15 mouse cellular contexts compared by ENCODE assay signal in the genomic region with DNA sequence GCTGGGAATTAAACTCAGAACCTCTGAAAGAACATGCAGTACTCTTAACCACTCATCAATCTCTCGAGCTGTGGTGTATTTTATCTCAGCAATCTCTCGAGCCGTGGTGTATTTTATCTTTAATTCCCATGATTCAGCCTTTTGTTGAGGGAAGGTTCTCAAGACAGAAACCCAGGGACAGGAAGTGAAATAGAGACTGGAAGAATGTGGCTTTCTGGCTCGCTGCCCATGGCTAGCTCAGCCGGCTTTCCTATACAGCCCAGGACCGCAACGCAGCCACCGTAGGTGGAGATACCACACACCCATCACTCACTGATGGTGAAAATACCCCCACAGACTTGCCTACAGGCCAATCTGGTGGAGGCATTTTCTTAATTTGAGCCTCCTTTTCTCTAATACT. TPM values are rescaled to one million over a fixed set of nuclear protein-coding genes. Genes with fewer than 3 reads are reported as not detected.
A peak's percentile ranks its signal among the peaks of the same experiment; 100 is the strongest.
DNase-seq lines count a peak whose midpoint lies in the region; ATAC-seq and TF ChIP-seq lines count a peak whose summit lies in the region.
"Had no signal": no experiment of that assay in that cellular context is flagged by ENCODE, and none has a peak within 500 bp of the region (broad histone marks: within the 10 kb centered on the region; RNA-seq: fewer than 3 reads in every experiment).

No protein-coding gene starts in this region.

- no peak overlapping the region for H3K9ac ChIP-seq in kidney, embryonic 16.5 days (replicated peaks; ENCODE audit: low read length)
- no peak overlapping the region for H3K9ac ChIP-seq in hindbrain, embryonic 13.5 days
- H3K9ac ChIP-seq: midbrain, embryonic 13.5 days had no signal

- H3K4me1 ChIP-seq in kidney, adult 2 months (ENCODE audit: control insufficient read depth, insufficient read depth, low read length): no peaks in the 10 kb centered on the region
- peaks cover 7% of the 10 kb centered on the region; the same call in 1 of the 2 replicates for H3K4me1 ChIP-seq in kidney, embryonic 16.5 days (ENCODE audit: insufficient read depth, low read length)
- no peaks in the 10 kb centered on the region for H3K4me1 ChIP-seq in embryonic fibroblast, embryonic 13.5 days (ENCODE audit: control insufficient read depth, insufficient read depth, low read length)
- peaks cover 7% of the 10 kb centered on the region for H3K4me1 ChIP-seq in hindbrain, embryonic 13.5 days (replicated peaks)

- no peak overlapping the region for H3K27ac ChIP-seq in kidney, adult 2 months (ENCODE audit: insufficient read depth, low read depth, low read length)
- H3K27ac ChIP-seq in kidney, embryonic 16.5 days (ENCODE audit: low read length): no peak overlapping the region
- H3K27ac ChIP-seq in embryonic fibroblast, embryonic 13.5 days (ENCODE audit: insufficient read depth, low read length): peak overlapping the region; percentile 28; the same call in 1 of the 2 replicates
- no peak overlapping the region for H3K27ac ChIP-seq in hindbrain, embryonic 13.5 days
- H3K27ac ChIP-seq: midbrain, embryonic 13.5 days had no signal

- H3K4me3 ChIP-seq in kidney, adult 2 months (ENCODE audit: insufficient read depth, low read depth, low read length): no peak overlapping the region
- no peak overlapping the region for H3K4me3 ChIP-seq in kidney, embryonic 16.5 days (ENCODE audit: low read length)
- no peak overlapping the region for H3K4me3 ChIP-seq in embryonic fibroblast, embryonic 13.5 days (ENCODE audit: insufficient read depth, low read length)
- H3K4me3 ChIP-seq in hindbrain, embryonic 13.5 days: no peak overlapping the region
- H3K4me3 ChIP-seq: midbrain, embryonic 13.5 days had no signal

- no peak for TF ChIP-seq POLR2A in kidney, adult 2 months (IDR thresholded peaks at IDR 0.05; ENCODE audit: low read depth, low read length)
- TF ChIP-seq POLR2A in embryonic fibroblast, embryonic 13.5 days (IDR thresholded peaks at IDR 0.05; ENCODE audit: low read depth, low read length): no peak

- no peaks in the 10 kb centered on the region for H3K27me3 ChIP-seq in kidney, adult 2 months (replicated peaks; ENCODE audit: control insufficient read depth, insufficient read depth, low read length)
- H3K27me3 ChIP-seq in kidney, embryonic 16.5 days (ENCODE audit: insufficient read depth, low read length): no peaks in the 10 kb centered on the region
- H3K27me3 ChIP-seq in hindbrain, embryonic 13.5 days: no peaks in the 10 kb centered on the region
- H3K27me3 ChIP-seq: midbrain, embryonic 13.5 days had no signal

- WGBS in kidney, adult 2 months: 44% methylated on average over 8 of the region's 8 CpGs
- 58% methylated on average over 8 of the region's 8 CpGs for WGBS in kidney, embryonic 16.5 days
- 85% methylated on average over 8 of the region's 8 CpGs for WGBS in hindbrain, embryonic 13.5 days

- no peaks in the 10 kb centered on the region for H3K9me3 ChIP-seq in kidney, embryonic 16.5 days (ENCODE audit: low read length)
- no peaks in the 10 kb centered on the region for H3K9me3 ChIP-seq in hindbrain, embryonic 13.5 days
- H3K9me3 ChIP-seq: midbrain, embryonic 13.5 days had no signal

- no peak for ATAC-seq in kidney, embryonic 16.5 days (ENCODE audit: low FRiP score, low TSS enrichment)
- no peak for ATAC-seq in hindbrain, embryonic 13.5 days (ENCODE audit: low FRiP score)
- ATAC-seq: inflammation-experienced regulatory T-cells, adult 6 months; midbrain, embryonic 13.5 days had no signal

- no peak overlapping the region for H3K4me2 ChIP-seq in kidney, embryonic 16.5 days (replicated peaks; ENCODE audit: low read depth, low read length)
- no peak overlapping the region for H3K4me2 ChIP-seq in hindbrain, embryonic 13.5 days
- H3K4me2 ChIP-seq: liver, embryonic 11.5 days; midbrain, embryonic 13.5 days had no signal

- H3K36me3 ChIP-seq in kidney, adult 2 months (ENCODE audit: control insufficient read depth, insufficient read depth, low read length): peaks cover 4% of the 10 kb centered on the region; the same call in 1 of the 2 replicates
- H3K36me3 ChIP-seq in kidney, embryonic 16.5 days (ENCODE audit: insufficient read depth, low read length): peaks cover 52% of the 10 kb centered on the region
- peaks cover 56% of the 10 kb centered on the region for H3K36me3 ChIP-seq in hindbrain, embryonic 13.5 days

- no peak for TF ChIP-seq CTCF in kidney, adult 2 months (conservative IDR thresholded peaks at IDR 0.05; ENCODE audit: insufficient read depth, insufficient read length, low read depth, low read length)
- TF ChIP-seq CTCF in embryonic fibroblast, embryonic 13.5 days (IDR thresholded peaks at IDR 0.05; ENCODE audit: borderline replicate concordance, insufficient read depth, low read length): no peak

- peak; percentile 8 for DNase-seq in kidney, adult 2 months
- DNase-seq in 3T3-L1 (ENCODE audit: low read depth, low spot score) (peak; percentile 28), 416B (ENCODE audit: low read depth) (peak; percentile 86)
- no peak for DNase-seq in frontal cortex, postnatal 10 days (ENCODE audit: low spot score in 2 of 2)
- DNase-seq: cerebellum, adult 2 months; embryo, embryonic 11 days; heart, adult 18-20 months; lung, postnatal 14 days; thymus, adult 2 months had no signal

RNA-seq across cellular contexts. Expression of a gene that starts 7.4 kb away (rescaled TPM):
- polyA plus RNA-seq in kidney, adult 2 months (2012; rRNA removed): 0.69 and 1.2 TPM in 2 replicates
- 28.7 and 32.0 TPM in 2 replicates for polyA plus RNA-seq in kidney, embryonic 16.5 days (2015; fragmentation: Nextera tagmentation; extraction: Ambion mirVana)
- polyA plus RNA-seq in embryonic fibroblast, embryonic 13.5 days (2011; ENCODE audit: insufficient read length, low read depth, missing spikeins): 18.6 and 27.5 TPM in 2 replicates
- 19.2 and 22.8 TPM in 2 replicates for polyA plus RNA-seq in hindbrain, embryonic 13.5 days (2015; fragmentation: Nextera tagmentation; extraction: Ambion mirVana)

RNA-seq across cellular contexts. Expression of a gene that starts 22.0 kb away (rescaled TPM):
- 8.8 and 11.7 TPM in 2 replicates for polyA plus RNA-seq in kidney, adult 2 months (2012; rRNA removed)
- 84.6 and 88.0 TPM in 2 replicates for polyA plus RNA-seq in kidney, embryonic 16.5 days (2015; fragmentation: Nextera tagmentation; extraction: Ambion mirVana)
- polyA plus RNA-seq in embryonic fibroblast, embryonic 13.5 days (2011; ENCODE audit: insufficient read length, low read depth, missing spikeins): 94.2 and 101 TPM in 2 replicates
- polyA plus RNA-seq in hindbrain, embryonic 13.5 days (2015; fragmentation: Nextera tagmentation; extraction: Ambion mirVana): 72.6 and 74.9 TPM in 2 replicates

Comparison
In these comparisons a context has a peak if more than half of its experiments do, and no peak if none do; other contexts are left out.
1. DNase-seq: peak in kidney, adult 2 months (single experiment), 3T3-L1 (single experiment) and 416B (single experiment); none in frontal cortex, postnatal 10 days (0 of 2).